Mouse (Mus musculus) ES-Bruce4 (cell line): Measurements from ENCODE around the gene Lrrc38.

Experiments used
- CTCF ChIP-seq: IDR thresholded peaks from one replicate; pipeline ENCODE4 v1.8.1; 2011; ENCODE audit warnings: low read depth, low read length
- EP300 ChIP-seq: IDR thresholded peaks from 2 replicates; pipeline ENCODE4 v1.6.1; 2011; ENCODE audit warnings: low read depth, low read length; ENCODE audit not compliant: insufficient read depth
- POLR2A ChIP-seq: IDR thresholded peaks from one replicate; pipeline ENCODE4 v1.8.1; 2011; ENCODE audit warnings: low read length; ENCODE audit not compliant: insufficient read depth

GRCm38 (mm10) chr4:143366415-143367041 is 17.0 kb downstream of the Lrrc38 start:
- no peak for TF ChIP-seq CTCF
- TF ChIP-seq EP300, result no peak
- TF ChIP-seq POLR2A, result no peak
